ENCODE assay signal across 9 mouse cellular contexts in the genomic region with DNA sequence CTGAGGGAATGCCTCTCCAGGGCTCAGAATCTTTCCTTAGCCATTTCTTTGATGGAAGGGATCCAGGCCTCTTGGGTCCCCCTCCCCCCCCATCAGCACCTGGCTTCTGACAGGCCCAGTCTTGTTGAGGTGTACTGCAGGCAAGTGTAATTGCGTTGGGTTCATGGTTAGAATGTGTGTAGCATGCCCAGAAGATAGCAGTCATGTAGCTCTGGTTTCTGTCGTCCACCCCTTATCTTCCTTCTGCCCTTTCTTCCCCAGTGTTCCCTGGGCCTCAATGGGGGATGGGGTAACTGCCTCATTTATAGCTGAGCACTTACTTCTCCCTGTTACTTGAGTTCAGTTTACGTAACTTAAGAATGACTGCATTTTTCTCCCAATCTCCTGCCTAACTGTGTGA.
DNase-seq lines count a peak whose midpoint lies in the region; ATAC-seq and TF ChIP-seq lines count a peak whose summit lies in the region.
"Had no signal": no experiment of that assay in that cellular context is flagged by ENCODE, and none has a peak within 500 bp of the region (broad histone marks: within the 10 kb centered on the region; RNA-seq: fewer than 3 reads in every experiment).

No protein-coding gene starts in this region.

- ATAC-seq in lung, postnatal 0 days: 0 out of 2 replicates have a peak, but pooled peaks have one; percentile 16
- ATAC-seq in embryonic facial prominence, embryonic 14.5 days (ENCODE audit: low read depth): no peak
- no peak; the same call in 1 of the 2 replicates for ATAC-seq in limb, embryonic 13.5 days (ENCODE audit: low FRiP score, low read depth)
- ATAC-seq in stomach, embryonic 16.5 days (ENCODE audit: insufficient read depth, low FRiP score): no peak

- TF ChIP-seq CTCF in lung, postnatal 0 days (IDR thresholded peaks at IDR 0.05): no peak

- WGBS in lung, postnatal 0 days: 35% methylated on average over 3 of the region's 3 CpGs
- WGBS in embryonic facial prominence, embryonic 14.5 days: 35% methylated on average over 3 of the region's 3 CpGs
- whole genome bisulfite sequencing in limb, embryonic 13.5 days: 29% methylated on average over 3 of the region's 3 CpGs
- 48% methylated on average over 3 of the region's 3 CpGs for WGBS in stomach, embryonic 16.5 days

- H3K9ac ChIP-seq in lung, postnatal 0 days (replicated peaks; ENCODE audit: low read depth): no peak overlapping the region
- no peak overlapping the region for H3K9ac ChIP-seq in embryonic facial prominence, embryonic 14.5 days (ENCODE audit: low read depth, low read length)
- no peak overlapping the region for H3K9ac ChIP-seq in limb, embryonic 13.5 days
- H3K9ac ChIP-seq in stomach, embryonic 16.5 days (ENCODE audit: low read length): no peak overlapping the region

- no peak overlapping the region for H3K4me3 ChIP-seq in lung, postnatal 0 days (ENCODE audit: low read depth, low read length)
- no peak overlapping the region for H3K4me3 ChIP-seq in embryonic facial prominence, embryonic 14.5 days (ENCODE audit: low read depth, low read length)
- H3K4me3 ChIP-seq in limb, embryonic 13.5 days: no peak overlapping the region
- no peak overlapping the region for H3K4me3 ChIP-seq in stomach, embryonic 16.5 days (replicated peaks; ENCODE audit: low read length)
- H3K4me3 ChIP-seq: left cerebral cortex, adult 2 months had no signal

- no peak for DNase-seq in lung, postnatal 0 days (ENCODE audit: low spot score)
- DNase-seq in lung, postnatal 36 days: no peak
- no peak for DNase-seq in embryonic facial prominence, embryonic 14.5 days (ENCODE audit: low spot score)
- no peak for DNase-seq in frontal cortex, postnatal 25 days (ENCODE audit: low spot score in 2 of 2)
- DNase-seq in cerebellum, postnatal 36 days: no peak
- no peak for DNase-seq in testis, postnatal 14 days (ENCODE audit: low spot score)

- H3K27ac ChIP-seq in lung, postnatal 0 days (ENCODE audit: low read length): peak overlapping the region; percentile 69
- peak overlapping the region; percentile 80 for H3K27ac ChIP-seq in embryonic facial prominence, embryonic 14.5 days (replicated peaks; ENCODE audit: low read depth, low read length)
- peak overlapping the region; percentile 75 for H3K27ac ChIP-seq in limb, embryonic 13.5 days
- peak overlapping the region; percentile 68 for H3K27ac ChIP-seq in stomach, embryonic 16.5 days (ENCODE audit: low read length)

- no peak overlapping the region for H3K4me2 ChIP-seq in lung, postnatal 0 days (replicated peaks; ENCODE audit: low read depth, low read length)
- peak overlapping the region; percentile 36; the same call in 1 of the 2 replicates for H3K4me2 ChIP-seq in embryonic facial prominence, embryonic 14.5 days (ENCODE audit: low read depth, low read length)
- H3K4me2 ChIP-seq in limb, embryonic 13.5 days (replicated peaks): peak overlapping the region; percentile 37; the same call in 1 of the 2 replicates
- no peak overlapping the region for H3K4me2 ChIP-seq in stomach, embryonic 16.5 days (ENCODE audit: low read depth, low read length)

- 0 out of 2 replicates have a peak, but pooled peaks cover 6% of the 10 kb centered on the region for H3K36me3 ChIP-seq in lung, postnatal 0 days (ENCODE audit: insufficient read depth, low read length)
- 0 out of 2 replicates have a peak, but pooled peaks cover 5% of the 10 kb centered on the region for H3K36me3 ChIP-seq in embryonic facial prominence, embryonic 14.5 days (ENCODE audit: control insufficient read depth, insufficient read depth, low read length)
- H3K36me3 ChIP-seq in limb, embryonic 13.5 days: 0 out of 2 replicates have a peak, but pooled peaks cover 3% of the 10 kb centered on the region
- H3K36me3 ChIP-seq in stomach, embryonic 16.5 days (ENCODE audit: control insufficient read depth, insufficient read depth, low read length): no peaks in the 10 kb centered on the region

- no peaks in the 10 kb centered on the region for H3K9me3 ChIP-seq in lung, postnatal 0 days (ENCODE audit: low read length)
- H3K9me3 ChIP-seq in embryonic facial prominence, embryonic 14.5 days (ENCODE audit: control insufficient read depth, low read length): no peaks in the 10 kb centered on the region
- no peaks in the 10 kb centered on the region for H3K9me3 ChIP-seq in limb, embryonic 13.5 days
- no peaks in the 10 kb centered on the region for H3K9me3 ChIP-seq in stomach, embryonic 16.5 days (replicated peaks; ENCODE audit: control insufficient read depth, low read length)

- H3K27me3 ChIP-seq in lung, postnatal 0 days (replicated peaks; ENCODE audit: insufficient read depth, low read length): no peaks in the 10 kb centered on the region
- no peaks in the 10 kb centered on the region for H3K27me3 ChIP-seq in embryonic facial prominence, embryonic 14.5 days (replicated peaks; ENCODE audit: control insufficient read depth, insufficient read depth, low read length)
- H3K27me3 ChIP-seq in limb, embryonic 13.5 days: no peaks in the 10 kb centered on the region
- no peaks in the 10 kb centered on the region for H3K27me3 ChIP-seq in stomach, embryonic 16.5 days (ENCODE audit: control insufficient read depth, insufficient read depth, low read length)

- peaks cover 10% of the 10 kb centered on the region for H3K4me1 ChIP-seq in lung, postnatal 0 days (ENCODE audit: insufficient read depth, low read depth, low read length)
- H3K4me1 ChIP-seq in embryonic facial prominence, embryonic 14.5 days (ENCODE audit: control insufficient read depth, insufficient read depth, low read length): peaks cover 26% of the 10 kb centered on the region
- peaks cover 28% of the 10 kb centered on the region for H3K4me1 ChIP-seq in limb, embryonic 13.5 days
- H3K4me1 ChIP-seq in stomach, embryonic 16.5 days (ENCODE audit: control insufficient read depth, insufficient read depth, low read length): 0 out of 2 replicates have a peak, but pooled peaks cover 3% of the 10 kb centered on the region

- TF ChIP-seq EP300 in lung, postnatal 0 days (IDR thresholded peaks at IDR 0.05): no peak

Comparison
In these comparisons a context has a peak if more than half of its experiments do, and no peak if none do; other contexts are left out.
1. H3K4me2 ChIP-seq: peak in embryonic facial prominence, embryonic 14.5 days (single experiment) and limb, embryonic 13.5 days (single experiment); none in lung, postnatal 0 days (single experiment) and stomach, embryonic 16.5 days (single experiment).
2. Peak in every context shown above with its lines, with median percentiles within 50 percentile points of each other: H3K27ac ChIP-seq.